Mouse (Mus musculus) embryonic facial prominence, embryonic 10.5 days (tissue): ENCODE data around the gene Anks6. TPM values are rescaled to one million over a fixed set of nuclear protein-coding genes. Genes with fewer than 3 reads are reported as not detected.

ENCODE experiments used
- DNase-seq: peaks from one replicate; pipeline ENCODE4 v3.0.0-alpha.2; 2017; ENCODE audit warnings: low spot score
- H3K27ac ChIP-seq: fragments of 300-500 bp; sonication (generic); replicated peaks from 2 replicates; pipeline ENCODE4 v1.5.1; 2016; ENCODE audit warnings: mild to moderate bottlenecking
- H3K27me3 ChIP-seq: fragments of 300-500 bp; sonication (generic); replicated peaks from 2 replicates; pipeline ENCODE4 v1.6.1; 2016; ENCODE audit warnings: low read depth, mild to moderate bottlenecking; ENCODE audit not compliant: poor library complexity, severe bottlenecking
- H3K36me3 ChIP-seq: fragments of 300-500 bp; sonication (generic); replicated peaks from 2 replicates; pipeline ENCODE4 v1.6.1; 2016; ENCODE audit warnings: mild to moderate bottlenecking, moderate library complexity
- H3K4me1 ChIP-seq: fragments of 300-500 bp; sonication (generic); 2 replicates; pipeline ENCODE4 v1.6.1; 2016
- H3K4me3 ChIP-seq: fragments of 300-500 bp; sonication (generic); 2 replicates; pipeline ENCODE4 v1.5.1; 2016; ENCODE audit warnings: mild to moderate bottlenecking, moderate library complexity
- H3K9me3 ChIP-seq: fragments of 300-500 bp; sonication (generic); 2 replicates; pipeline ENCODE4 v1.6.1; 2016; ENCODE audit warnings: mild to moderate bottlenecking
- WGBS: fragments of 180-500 bp; shearing (Covaris S2); methylation state at CpG from one replicate; pipeline ENCODE4 v1.1.7; 2016; 5-methylcytosine and 5-hydroxymethylcytosine counted together
- polyA plus RNA-seq: library from polyadenylated mRNA; unstranded; fragments of >200 nt; fragmentation: Nextera tagmentation; extraction: Ambion mirVana; gene quantifications from 2 replicates; pipeline ENCODE4 v1.2.1, GENCODE M21; 2016

Anks6 gene
- polyA plus RNA-seq, result 4.3 and 4.8 TPM in 2 replicates

DNA sequence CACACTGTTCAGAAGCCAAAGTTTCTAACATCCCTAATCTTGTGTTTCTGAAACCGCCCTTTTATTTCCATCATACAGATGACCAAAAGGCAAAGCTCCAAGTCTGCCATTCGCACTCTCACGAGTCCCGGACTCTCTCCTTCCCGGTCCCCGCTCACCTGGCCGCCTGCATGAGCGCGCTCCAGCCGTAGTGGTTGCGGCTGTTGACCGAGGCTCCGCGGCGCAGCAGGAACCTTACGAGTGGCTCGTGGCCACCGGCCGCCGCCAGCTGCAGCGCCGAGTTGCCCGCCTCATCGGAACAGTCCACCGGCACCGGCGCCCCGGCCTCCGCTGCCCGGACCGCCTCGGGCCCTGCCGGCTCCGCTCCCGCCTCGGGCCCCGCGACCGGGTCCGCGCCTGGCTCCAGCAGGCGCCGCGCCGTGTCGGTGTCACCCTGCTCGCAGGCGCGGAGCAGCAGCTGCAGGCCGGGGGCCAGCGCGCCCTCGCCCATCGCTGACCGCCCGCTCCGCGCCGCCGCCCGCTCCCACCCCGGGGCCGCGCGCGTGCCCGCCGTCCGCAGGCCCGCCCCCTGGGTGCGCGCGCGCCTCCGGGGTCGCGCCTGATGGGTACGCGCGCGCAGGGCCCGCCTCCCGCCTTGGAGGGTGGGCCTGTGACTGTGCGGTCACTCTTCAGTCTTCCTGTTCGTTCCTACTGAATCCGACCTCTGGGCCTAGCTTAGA lies at the start of gene Anks6:
Gene Anks6, minus strand, starts transcription at position 637 of the 719 bp plus-strand sequence.
- WGBS, result under 1% methylated on average over 86 of the region's 86 CpGs
- Histone ChIP-seq H3K4me1 (peaks cover 20% of the 10 kb centered on the region), H3K27me3 (peaks cover 41% of the 10 kb centered on the region), H3K27ac (peak within 1 kb of the TSS; percentile 88), H3K9me3 (peaks cover 3% of the 10 kb centered on the region; the same call in 1 of the 2 replicates), H3K36me3 (no peaks in the 10 kb centered on the region), H3K4me3 (peak within 1 kb of the TSS; percentile 82)
- DNase-seq, result peak; percentile 86

DNA sequence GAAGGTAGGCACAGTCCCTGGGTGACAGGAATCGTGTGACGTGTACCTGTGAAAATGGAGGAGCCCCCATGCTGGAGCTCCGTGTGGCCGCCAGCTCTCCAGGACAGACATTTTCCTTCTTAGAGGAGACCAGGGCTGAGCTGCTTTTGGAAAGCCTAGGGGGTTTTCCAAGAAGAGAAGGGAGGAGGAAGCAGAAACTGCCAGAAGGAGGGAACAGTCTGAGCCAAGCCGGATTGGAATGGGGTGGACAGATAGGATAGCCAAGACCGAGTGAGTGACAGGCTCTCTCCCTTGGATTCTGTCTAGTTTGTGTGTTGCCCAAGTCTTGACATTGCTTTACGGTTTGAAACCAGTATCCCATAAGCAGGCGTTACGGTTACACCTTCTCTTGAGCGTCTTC lies 46.3 kb upstream of the Anks6 start:
- 0 out of 2 replicates have a peak, but pooled peaks cover 2% of the 10 kb centered on the region for H3K9me3 ChIP-seq
- H3K4me3 ChIP-seq, result no peak overlapping the region
- H3K36me3 ChIP-seq, result no peaks in the 10 kb centered on the region
- H3K27me3 ChIP-seq, result no peaks in the 10 kb centered on the region
- 92% methylated on average over 10 of the region's 10 CpGs for WGBS
- peaks cover 5% of the 10 kb centered on the region; the same call in 1 of the 2 replicates for H3K4me1 ChIP-seq
- DNase-seq, result no peak
- H3K27ac ChIP-seq, result no peak overlapping the region

DNA sequence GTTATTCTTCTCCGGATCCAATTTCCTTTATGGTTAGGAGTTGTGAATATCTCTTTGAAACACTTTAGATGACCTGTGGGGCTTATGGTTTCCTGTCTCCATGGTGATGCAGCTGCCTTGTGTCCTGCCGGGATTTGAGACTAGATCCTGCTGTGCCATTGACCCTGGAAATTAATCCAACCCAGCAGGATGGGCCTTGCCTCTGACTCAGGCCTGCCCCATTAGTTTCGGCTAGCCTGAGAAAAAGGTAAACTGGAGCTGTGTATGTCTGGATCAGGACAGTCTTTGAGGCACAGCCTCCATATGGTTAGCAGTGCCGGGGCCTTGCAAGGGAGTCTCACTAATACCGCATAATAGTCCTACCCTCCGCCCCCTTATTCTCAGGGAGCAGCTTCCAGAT lies 36.4 kb upstream of the Anks6 start:
- Histone ChIP-seq H3K9me3 (no peaks in the 10 kb centered on the region), H3K27ac (no peak overlapping the region), H3K4me3 (peak overlapping the region; percentile 86; the same call in 1 of the 2 replicates), H3K27me3 (peaks cover 79% of the 10 kb centered on the region), H3K36me3 (no peaks in the 10 kb centered on the region), H3K4me1 (peaks cover 26% of the 10 kb centered on the region)
- peak; percentile 36 for DNase-seq
- WGBS, result 18% methylated on average over 6 of the region's 6 CpGs

DNA sequence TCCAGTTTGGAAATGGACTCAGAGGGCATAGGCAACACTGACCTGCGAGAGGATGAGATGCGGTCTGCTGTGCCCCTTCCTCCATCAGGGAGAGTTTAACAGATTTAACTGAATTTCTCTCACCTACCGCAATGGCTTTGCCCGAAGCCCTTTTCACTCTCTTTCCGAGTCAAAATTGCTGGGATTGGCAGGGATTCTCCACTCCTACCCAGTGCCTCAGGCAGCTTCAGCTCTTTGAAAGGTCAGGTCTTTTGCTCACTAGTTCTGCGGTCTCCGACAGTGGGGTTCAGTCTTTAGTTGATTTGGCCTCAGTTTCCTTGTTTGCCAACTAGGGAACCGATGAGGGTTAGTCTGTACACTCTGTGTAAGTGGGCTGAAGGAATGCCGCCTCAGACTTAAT lies 35.9 kb upstream of the Anks6 start:
- peak; percentile 12 for DNase-seq
- Histone ChIP-seq H3K4me1 (peaks cover 26% of the 10 kb centered on the region), H3K27me3 (peaks cover 81% of the 10 kb centered on the region), H3K36me3 (no peaks in the 10 kb centered on the region), H3K27ac (no peak overlapping the region), H3K9me3 (no peaks in the 10 kb centered on the region), H3K4me3 (peak overlapping the region; percentile 86)
- WGBS, result 17% methylated on average over 9 of the region's 9 CpGs

DNA sequence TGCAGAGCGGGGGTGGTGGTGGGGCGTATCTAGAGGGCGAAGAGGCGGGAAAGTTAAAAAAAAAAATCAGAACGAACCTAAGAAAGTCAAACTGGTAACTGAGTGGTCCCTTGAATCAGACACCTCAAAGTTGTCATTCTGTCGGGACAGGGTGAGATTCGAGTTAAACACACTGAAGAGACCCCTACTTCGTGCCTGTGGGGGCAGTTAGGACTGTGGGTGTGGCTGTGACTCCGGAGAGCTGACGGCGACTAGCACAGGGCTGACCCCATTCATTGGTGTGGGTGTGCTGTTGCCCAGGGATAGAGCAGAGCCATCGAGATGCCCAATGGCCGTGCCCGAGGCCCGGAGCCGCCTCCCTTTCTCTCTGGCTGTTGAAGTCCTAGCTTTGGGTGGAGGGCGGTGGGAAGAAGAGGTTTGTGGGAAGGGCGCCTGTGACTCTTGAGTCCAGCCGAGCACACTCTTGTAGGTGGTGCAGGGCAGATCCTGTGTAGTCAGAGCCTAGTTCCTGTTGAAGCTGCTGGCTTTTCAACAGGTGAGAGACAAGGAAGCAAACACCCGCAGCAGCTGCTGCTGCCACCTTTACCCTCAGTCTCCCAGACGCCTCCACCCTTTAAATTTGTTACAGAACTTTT lies 35.3 kb upstream of the Anks6 start:
- H3K4me3 ChIP-seq, result peak overlapping the region; percentile 86
- no peaks in the 10 kb centered on the region for H3K36me3 ChIP-seq
- H3K27ac ChIP-seq, result peak overlapping the region; percentile 60
- no peaks in the 10 kb centered on the region for H3K9me3 ChIP-seq
- WGBS, result 2% methylated on average over 21 of the region's 21 CpGs
- DNase-seq, result peak; percentile 48
- peaks cover 26% of the 10 kb centered on the region for H3K4me1 ChIP-seq
- peaks cover 81% of the 10 kb centered on the region for H3K27me3 ChIP-seq

DNA sequence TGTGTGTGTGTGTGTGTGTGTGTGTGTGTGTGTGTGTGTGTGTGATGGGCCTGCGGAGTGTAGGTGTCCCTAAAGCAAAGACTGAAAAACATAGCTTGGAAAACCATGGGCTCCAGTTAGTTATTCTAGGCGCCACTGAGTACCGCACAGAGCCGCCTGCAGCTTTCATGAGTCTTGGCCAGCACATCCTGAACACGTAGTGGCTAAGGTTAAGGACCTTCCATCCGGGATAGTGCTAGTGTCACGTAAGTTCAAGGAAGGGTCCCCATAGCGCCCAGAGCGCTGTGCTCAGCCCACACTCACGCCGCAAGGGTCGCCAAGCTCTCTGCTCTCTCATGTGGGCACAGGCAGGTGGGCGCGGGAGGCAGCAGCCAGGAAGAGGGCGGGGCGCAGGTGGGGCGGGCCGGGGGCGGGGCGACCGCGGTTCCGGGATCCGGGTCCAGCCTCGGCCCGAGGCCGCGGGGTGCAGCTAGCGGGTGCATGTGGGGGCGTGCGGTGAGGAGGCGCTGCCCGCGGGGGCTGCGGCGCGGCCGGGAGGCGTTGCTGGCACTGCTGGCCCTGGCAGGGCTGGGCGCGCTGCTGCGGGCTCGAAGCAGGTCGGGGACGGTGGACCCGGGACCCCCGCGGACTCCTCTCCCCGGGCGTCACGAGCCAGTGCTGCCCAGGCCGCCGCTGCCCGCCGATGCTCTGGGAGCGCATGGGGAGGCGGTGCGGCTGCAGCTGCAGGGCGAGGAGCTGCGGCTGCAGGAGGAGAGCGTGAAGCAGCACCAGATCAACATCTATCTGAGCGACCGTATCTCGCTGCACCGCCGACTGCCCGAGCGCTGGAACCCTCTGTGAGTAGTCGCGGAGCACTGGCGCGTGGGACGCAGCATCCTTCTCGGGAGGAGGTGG lies 34.5 kb upstream of the Anks6 start, which contains the start of gene Galnt12:
Gene Galnt12, plus strand, starts transcription at position 417 of the 894 bp plus-strand sequence.
- H3K27ac ChIP-seq, result peak within 1 kb of the TSS; percentile 60
- H3K36me3 ChIP-seq, result no peaks in the 10 kb centered on the region
- under 1% methylated on average over 74 of the region's 74 CpGs for WGBS
- peak; percentile 63 for DNase-seq
- H3K27me3 ChIP-seq, result peaks cover 81% of the 10 kb centered on the region
- H3K4me1 ChIP-seq, result peaks cover 26% of the 10 kb centered on the region
- H3K4me3 ChIP-seq, result peak within 1 kb of the TSS; percentile 86
- H3K9me3 ChIP-seq, result no peaks in the 10 kb centered on the region

DNA sequence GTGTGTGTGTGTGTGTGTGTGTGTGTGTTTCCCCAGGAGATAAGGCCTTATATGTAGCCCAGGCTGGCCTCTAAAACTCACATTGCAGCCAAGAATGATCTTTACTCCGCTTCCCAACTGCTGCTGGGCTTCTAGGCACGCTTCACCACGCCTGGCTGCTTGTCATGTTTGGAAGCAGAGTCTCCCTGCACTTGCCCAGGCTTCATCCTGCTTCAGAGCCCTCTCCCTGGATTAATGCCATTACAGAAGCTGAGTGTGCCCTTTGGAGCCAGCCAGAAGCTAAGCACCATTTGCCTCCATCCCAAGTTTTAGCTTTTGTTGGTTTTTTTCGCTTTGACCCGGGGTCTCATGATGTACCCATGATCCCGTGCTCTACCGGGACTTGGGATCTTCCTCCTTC lies 31.4 kb upstream of the Anks6 start:
- 85% methylated on average over 7 of the region's 7 CpGs for WGBS
- Histone ChIP-seq H3K4me1 (peaks cover 22% of the 10 kb centered on the region), H3K27me3 (peaks cover 53% of the 10 kb centered on the region), H3K9me3 (no peaks in the 10 kb centered on the region), H3K4me3 (no peak overlapping the region), H3K36me3 (no peaks in the 10 kb centered on the region), H3K27ac (no peak overlapping the region)
- no peak for DNase-seq

DNA sequence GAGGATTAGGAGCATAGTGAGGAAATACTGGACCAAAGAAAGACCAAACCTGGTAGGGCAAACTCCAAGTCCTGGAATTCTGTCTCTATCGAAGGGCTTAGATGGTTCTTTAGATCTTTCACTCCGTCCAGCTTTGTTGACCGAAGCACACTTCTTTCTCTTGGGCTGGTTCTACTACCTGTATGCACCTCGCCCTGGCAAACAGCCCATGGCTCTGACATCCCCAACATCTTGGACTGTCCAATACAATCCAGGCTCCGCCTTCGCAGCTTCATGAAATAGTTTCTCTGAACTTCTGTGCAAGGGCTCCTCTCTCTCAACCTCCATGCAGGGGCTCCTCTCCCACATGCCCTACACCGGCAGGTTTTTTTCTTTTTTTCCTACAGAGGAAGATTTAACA lies 26.6 kb upstream of the Anks6 start:
- DNase-seq, result no peak
- Histone ChIP-seq H3K36me3 (no peaks in the 10 kb centered on the region), H3K27ac (no peak overlapping the region), H3K27me3 (peaks cover 4% of the 10 kb centered on the region), H3K4me3 (no peak overlapping the region), H3K9me3 (no peaks in the 10 kb centered on the region), H3K4me1 (no peaks in the 10 kb centered on the region)
- 90% methylated on average over 7 of the region's 7 CpGs for WGBS

DNA sequence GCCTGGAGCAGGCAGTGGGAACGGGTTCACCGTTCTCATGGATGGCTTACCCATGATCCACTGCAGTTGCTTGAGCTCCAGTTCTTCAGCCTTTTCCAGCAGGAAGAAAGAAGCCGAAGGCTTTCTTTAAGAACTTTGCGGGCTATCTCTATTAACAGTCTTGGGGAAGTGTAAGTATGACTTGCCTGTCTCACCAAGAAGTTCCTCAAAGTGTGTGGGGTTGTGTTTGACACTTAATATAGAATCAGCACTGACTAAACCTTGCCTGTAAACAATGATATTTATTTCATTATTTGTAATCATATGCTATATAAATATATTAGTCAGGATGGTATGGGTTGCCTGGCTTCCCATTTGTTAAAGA lies 23.4 kb upstream of the Anks6 start:
- Histone ChIP-seq H3K27me3 (no peaks in the 10 kb centered on the region), H3K9me3 (no peaks in the 10 kb centered on the region), H3K27ac (no peak overlapping the region), H3K4me3 (no peak overlapping the region), H3K4me1 (no peaks in the 10 kb centered on the region), H3K36me3 (no peaks in the 10 kb centered on the region)
- no peak for DNase-seq
- WGBS, result 92% methylated on average over 4 of the region's 4 CpGs

DNA sequence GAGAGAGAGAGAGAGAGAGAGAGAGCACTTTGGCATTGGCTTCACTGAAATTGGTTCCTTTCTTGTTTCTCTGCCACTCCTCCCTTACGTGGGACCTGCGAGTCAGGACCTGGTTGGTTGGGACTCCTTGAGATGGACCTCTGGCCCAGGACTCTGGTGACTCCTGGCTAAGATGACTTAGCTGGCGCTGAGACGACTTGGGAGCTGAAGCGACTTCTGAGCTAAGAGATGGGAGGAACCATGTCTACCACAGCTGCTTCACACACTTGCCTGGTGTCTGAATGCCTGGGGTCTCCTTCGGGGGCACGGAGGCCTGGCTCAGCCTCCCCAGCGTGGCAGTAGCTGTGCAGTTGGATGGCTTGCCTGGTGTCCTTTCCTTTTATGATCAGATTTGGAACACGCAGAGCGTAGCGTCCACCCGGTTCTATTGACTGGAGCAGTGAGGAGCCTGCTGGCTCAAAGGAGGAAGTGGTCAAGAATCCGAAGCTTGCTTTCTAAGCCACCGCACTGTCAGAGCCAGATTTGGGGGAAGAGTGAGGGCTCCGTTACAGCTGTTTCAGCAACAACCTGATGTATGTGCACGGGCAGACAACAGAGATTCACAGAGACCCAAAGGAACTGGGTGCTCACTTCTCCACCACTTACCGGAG lies 22.9 kb upstream of the Anks6 start:
- DNase-seq, result no peak
- H3K27me3 ChIP-seq, result no peaks in the 10 kb centered on the region
- H3K4me3 ChIP-seq, result no peak overlapping the region
- no peaks in the 10 kb centered on the region for H3K9me3 ChIP-seq
- no peaks in the 10 kb centered on the region for H3K36me3 ChIP-seq
- WGBS, result 92% methylated on average over 17 of the region's 17 CpGs
- no peaks in the 10 kb centered on the region for H3K4me1 ChIP-seq
- H3K27ac ChIP-seq, result no peak overlapping the region

DNA sequence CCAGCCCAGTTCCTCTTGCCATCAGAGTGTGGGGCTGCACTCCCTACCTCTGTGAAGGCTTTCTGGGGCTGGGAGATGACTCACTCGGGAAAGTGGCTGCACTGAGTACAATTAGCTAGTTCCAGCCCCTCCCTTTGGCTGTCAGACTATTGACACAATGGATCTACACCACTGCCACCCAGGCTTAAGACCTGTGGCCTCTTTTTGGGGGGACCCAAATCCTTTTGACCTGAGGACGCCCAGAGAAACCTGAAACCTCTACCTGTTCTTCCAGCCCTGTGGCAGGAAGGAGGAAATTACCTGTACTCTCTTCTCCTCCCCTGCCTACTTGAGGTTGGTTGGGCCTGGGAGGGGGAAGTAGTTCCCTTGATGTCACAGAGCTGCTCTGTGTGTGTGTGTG lies 17.8 kb upstream of the Anks6 start:
- no peaks in the 10 kb centered on the region for H3K4me1 ChIP-seq
- WGBS, result 38% methylated on average over 2 of the region's 2 CpGs
- H3K4me3 ChIP-seq, result no peak overlapping the region
- no peak overlapping the region for H3K27ac ChIP-seq
- DNase-seq, result no peak
- H3K36me3 ChIP-seq, result no peaks in the 10 kb centered on the region
- no peaks in the 10 kb centered on the region for H3K27me3 ChIP-seq
- peaks cover 3% of the 10 kb centered on the region; the same call in 1 of the 2 replicates for H3K9me3 ChIP-seq

DNA sequence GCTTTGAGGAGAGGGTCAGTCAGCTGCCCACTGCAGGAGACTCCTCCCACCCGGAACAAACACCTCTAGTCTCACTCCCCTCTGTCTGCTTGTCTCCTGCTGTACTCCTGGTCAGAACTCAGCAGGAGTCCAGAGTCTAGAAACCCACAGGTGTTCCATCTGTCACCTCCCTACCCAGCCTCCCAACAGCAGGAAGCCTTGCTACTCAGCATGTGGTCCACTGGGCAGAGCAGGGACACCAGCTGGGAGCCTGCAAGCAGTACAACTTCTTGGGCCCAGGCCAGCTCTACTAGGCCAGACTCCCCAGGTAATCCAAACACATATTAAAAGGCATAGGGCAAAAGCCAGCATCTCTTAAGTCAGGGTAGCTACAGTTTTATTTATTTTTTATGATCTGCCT lies 3.7 kb upstream of the Anks6 start:
- peaks cover 13% of the 10 kb centered on the region for H3K27me3 ChIP-seq
- H3K9me3 ChIP-seq, result no peaks in the 10 kb centered on the region
- no peak overlapping the region for H3K27ac ChIP-seq
- H3K4me3 ChIP-seq, result no peak overlapping the region
- WGBS, result 7% methylated on average over 1 of the region's 1 CpGs
- peaks cover 17% of the 10 kb centered on the region for H3K4me1 ChIP-seq
- H3K36me3 ChIP-seq, result no peaks in the 10 kb centered on the region
- no peak for DNase-seq
